Mouse (Mus musculus): ENCODE data around the gene Col5a1.

Gene Col5a1

GRCm38 (mm10) chr2:27981066-27981465, 94.8 kb downstream of the Col5a1 start:
- no peak for DNase-seq

GRCm38 (mm10) chr2:27981621-27982535, 95.7 kb downstream of the Col5a1 start:
- no peak for DNase-seq

- DNase-seq, result no peak
Observed at GRCm38 (mm10) chr2:27983093-27983492, 96.9 kb downstream of the Col5a1 start.

GRCm38 (mm10) chr2:27983884-27984283, 97.7 kb downstream of the Col5a1 start:
- DNase-seq, result peak; percentile 41

DNA sequence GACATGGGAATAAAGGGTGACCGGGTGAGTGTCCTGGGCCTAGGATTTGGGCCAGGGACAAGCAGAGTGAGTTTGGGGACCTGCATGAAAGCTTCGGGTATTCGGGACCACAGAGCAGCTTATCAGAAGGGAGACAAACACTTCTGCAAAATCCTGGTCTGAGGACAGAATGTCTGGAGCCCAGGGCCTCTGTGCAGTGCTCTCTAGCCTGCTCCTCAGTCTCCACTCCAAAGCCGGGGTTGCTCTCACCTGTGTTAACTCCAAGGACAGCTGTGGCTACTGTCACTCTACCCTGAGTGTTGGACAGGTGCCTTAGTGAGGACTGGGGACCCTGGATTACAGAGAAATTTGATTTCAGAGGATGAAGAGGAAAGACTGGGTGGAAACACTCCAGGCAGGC, 100.5 kb downstream of the Col5a1 start:
- DNase-seq, result no peak

- DNase-seq, result no peak
Observed at GRCm38 (mm10) chr2:27990430-27991211, 104.4 kb downstream of the Col5a1 start.

- no peak for DNase-seq
Observed at GRCm38 (mm10) chr2:27993416-27993815, 107.2 kb downstream of the Col5a1 start.

DNA sequence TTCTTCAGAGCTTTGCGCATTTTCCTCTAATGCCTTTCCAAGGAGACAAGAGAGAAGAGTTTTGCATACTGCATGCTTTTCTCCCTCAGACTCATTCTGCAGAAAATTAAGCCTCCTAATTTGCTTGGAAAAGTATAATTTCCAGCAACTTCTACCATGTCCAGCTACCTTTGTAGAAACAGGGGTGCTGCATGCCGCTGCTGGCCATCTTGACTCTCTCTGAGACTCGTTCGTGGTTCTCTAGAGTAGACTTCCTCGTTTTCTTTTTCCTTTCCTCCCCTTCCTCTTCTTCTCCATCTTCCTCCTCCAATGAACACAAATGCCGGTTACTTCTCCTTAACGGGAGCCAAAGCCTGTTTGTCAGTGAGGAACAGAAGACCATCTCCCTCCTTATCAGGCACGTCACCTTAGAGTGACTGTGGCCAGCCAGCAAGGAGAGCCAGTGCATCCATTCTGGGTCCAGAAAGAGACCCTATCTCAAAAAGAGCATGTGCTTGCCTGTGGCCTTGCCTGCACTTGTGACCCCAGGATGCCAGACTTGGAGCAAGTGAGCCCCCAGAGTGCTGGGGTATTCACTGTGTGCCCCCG, 113.9 kb downstream of the Col5a1 start:
- no peak for DNase-seq

- no peak for DNase-seq
Observed at GRCm38 (mm10) chr2:28000660-28001059, 114.4 kb downstream of the Col5a1 start.

GRCm38 (mm10) chr2:28001206-28001605, 115.0 kb downstream of the Col5a1 start:
- no peak for DNase-seq

GRCm38 (mm10) chr2:28005187-28005586, 119.0 kb downstream of the Col5a1 start:
- DNase-seq, result no peak

- DNase-seq, result no peak
Observed at GRCm38 (mm10) chr2:28008261-28008660, 122.0 kb downstream of the Col5a1 start.

DNA sequence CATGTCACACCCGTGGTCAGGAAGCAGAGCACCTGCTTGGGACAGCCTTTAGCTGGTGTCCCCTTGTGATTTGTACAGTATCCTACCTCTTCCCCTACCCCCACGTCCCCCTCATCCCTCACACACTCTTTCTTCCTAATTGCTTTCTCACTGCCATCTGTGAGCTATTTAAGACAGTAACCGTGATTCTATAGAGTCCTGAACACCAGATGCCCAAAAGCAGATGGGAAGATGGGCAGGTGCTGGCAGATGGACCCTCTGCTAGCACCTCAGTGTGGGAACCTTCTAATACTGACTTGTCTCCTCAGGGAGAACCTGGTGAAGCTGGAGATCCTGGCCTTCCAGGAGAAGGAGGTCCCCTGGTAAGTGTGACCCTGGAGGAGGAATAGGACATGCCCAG, 126.1 kb downstream of the Col5a1 start:
- no peak for DNase-seq

GRCm38 (mm10) chr2:28014778-28015177, 128.6 kb downstream of the Col5a1 start:
- no peak for DNase-seq

GRCm38 (mm10) chr2:28024416-28024815, 138.2 kb downstream of the Col5a1 start:
- no peak for DNase-seq

DNA sequence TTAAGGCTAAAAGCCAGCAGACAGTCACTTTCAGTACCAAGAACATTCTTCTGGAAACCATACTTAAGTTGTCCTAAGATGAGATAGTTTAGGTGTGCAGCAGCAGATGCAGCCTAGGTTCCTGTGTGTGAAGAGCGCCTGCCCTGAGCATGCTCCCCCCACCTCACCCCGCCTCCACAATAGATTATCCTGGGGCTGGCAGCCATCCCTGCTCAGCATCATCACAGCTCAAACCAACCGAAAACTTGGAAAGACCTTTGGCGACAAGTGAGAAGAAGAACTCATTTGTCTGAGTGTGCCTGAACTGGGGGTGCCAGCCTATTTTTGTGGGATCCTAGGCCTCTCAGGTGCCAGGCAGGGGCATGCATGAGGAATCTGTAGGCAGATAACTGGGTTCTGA, 139.6 kb downstream of the Col5a1 start:
- DNase-seq, result no peak

DNA sequence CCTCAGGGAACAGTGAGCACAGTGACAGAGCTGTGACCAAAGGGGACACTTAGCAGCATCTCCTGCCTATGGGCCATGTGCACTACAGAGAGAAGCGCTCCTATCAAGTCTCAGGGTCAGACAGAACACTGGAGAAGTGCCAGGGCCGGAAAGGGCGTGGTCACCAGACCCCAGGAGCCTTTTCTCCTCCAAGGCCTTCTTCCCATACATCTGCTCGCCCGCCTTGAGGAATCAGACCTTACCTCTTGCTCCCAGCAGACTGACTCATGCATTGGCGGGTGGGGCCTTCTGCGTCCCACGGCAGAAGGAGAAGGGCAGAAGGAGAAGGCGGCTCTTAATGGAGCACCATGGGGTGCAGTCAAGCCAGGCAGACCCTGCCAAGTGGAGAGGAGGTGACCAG, 145.6 kb downstream of the Col5a1 start:
- DNase-seq, result peak; percentile 3

- peak; percentile 3 for DNase-seq
Observed at GRCm38 (mm10) chr2:28032469-28032868, 146.2 kb downstream of the Col5a1 start.

DNA sequence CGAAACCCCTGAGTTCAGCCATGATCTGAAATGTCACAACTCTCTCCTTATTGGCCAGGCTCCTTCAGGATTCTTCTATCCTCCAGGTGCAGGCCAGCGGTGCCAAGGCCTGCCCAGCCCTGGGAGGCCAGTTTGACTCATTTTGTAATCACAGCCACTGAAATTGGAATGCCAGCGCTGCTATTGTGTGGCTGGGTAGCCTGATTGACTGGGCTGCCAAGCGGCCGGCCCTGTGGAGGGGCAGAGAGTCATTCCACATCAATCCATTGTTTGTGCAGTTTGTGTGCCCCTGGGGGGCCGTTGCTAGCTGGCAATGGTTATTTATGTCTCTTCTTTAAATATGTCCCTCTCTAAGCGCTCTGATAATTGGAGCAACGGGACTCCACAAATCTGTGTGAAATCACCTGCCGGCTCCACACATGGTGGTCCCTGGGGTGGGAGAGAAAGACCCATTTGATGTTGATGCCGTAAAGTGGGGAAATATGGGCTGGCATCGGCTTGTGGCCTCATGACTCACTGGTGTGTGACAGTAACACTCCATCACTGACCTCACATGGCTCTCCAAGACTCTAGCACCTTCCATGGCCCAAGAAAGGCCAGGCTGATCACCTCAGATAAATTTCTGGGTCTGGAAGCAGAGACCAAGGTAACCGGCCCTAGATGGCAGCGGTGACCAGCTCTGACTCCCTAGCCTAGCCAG, 147.9 kb downstream of the Col5a1 start:
- peak; percentile 3 for DNase-seq

- DNase-seq, result no peak
Observed at GRCm38 (mm10) chr2:28036788-28037187, 150.6 kb downstream of the Col5a1 start.

DNA sequence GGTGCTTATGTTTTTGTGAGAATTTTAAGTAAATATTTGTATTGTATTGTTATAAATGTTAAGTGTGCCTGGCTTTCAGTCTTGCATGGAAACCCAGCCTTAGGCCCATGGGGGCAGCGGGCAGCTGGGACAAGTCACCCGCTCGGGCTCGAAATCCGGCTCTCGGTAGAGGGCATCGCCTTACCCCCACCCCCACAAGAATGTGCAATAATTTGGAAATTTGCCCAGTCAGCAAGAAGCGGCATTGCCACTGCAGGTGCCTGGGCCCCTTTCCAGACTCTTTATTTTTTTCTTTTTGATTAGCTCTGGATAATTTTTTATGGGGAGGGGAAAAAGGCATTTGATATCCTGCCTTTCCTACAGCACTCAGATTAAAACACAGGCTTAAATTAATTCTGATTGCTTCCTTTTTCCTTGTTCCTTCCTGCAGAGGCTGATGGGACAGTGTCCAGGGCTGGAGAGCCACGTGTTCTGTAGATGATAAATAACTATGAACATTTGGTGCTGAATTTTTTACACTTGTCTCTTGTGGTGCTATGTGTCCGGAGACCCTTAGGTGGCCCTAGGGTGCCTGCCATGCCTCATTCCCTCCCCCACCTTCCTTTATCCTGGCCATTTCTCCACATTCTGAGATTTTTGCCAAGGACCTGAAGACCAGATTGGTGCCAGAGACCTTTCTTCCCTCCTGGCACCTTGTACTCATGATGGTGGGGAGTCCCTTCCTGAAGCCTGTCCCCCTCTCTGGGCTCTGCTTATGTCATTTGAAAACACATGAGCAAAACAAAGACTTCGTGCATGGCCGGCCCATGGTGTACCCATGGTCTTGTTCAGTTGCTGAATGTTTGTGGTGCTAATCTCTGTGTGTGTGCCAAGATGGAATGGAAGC, 151.5 kb downstream of the Col5a1 start:
- no peak for DNase-seq

Data from right cerebral cortex, postnatal 14 days (tissue).